Mouse (Mus musculus) kidney, embryonic 14.5 days (tissue): ENCODE measurements at regions not wholly inside any gene's neighbourhood (a gene's known extent, or its start where the extent isn't known, plus 50 kb on each side); places are given as distances from the start of the nearest gene placed in this dataset.

Experiments used
- ATAC-seq: fragments of 200-750 bp; cut with Nextera tagmentation; 2 replicates; pipeline ENCODE4 v1.8.0; 2017; ENCODE audit warnings: moderate number of reproducible peaks, mild to moderate bottlenecking, moderate TSS enrichment, moderate library complexity; ENCODE audit not compliant: low FRiP score, low TSS enrichment
- H3K27ac ChIP-seq: fragments of 300-500 bp; sonication (generic); 2 replicates; pipeline ENCODE4 v1.5.1; 2014; ENCODE audit warnings: low read depth, mild to moderate bottlenecking, low read length, moderate library complexity, mixed read lengths
- H3K27me3 ChIP-seq: fragments of 300-500 bp; sonication (generic); 2 replicates; pipeline ENCODE4 v1.6.1; 2014; ENCODE audit warnings: mild to moderate bottlenecking, low read length; ENCODE audit not compliant: control insufficient read depth, insufficient read depth
- H3K36me3 ChIP-seq: fragments of 300-500 bp; sonication (generic); 2 replicates; pipeline ENCODE4 v1.6.1; 2014; ENCODE audit warnings: low read length, mixed read lengths; ENCODE audit not compliant: control insufficient read depth, insufficient read depth
- H3K4me1 ChIP-seq: fragments of 300-500 bp; sonication (generic); 2 replicates; pipeline ENCODE4 v1.6.1; 2014; ENCODE audit warnings: low read length, mixed read lengths; ENCODE audit not compliant: control insufficient read depth, insufficient read depth
- H3K4me2 ChIP-seq: fragments of 300-500 bp; sonication (generic); replicated peaks from 2 replicates; pipeline ENCODE4 v1.6.1; 2014; ENCODE audit warnings: low read depth, mild to moderate bottlenecking, low read length
- H3K4me3 ChIP-seq: fragments of 300-500 bp; sonication (generic); 2 replicates; pipeline ENCODE4 v1.5.1; 2014; ENCODE audit warnings: mild to moderate bottlenecking, low read length
- H3K9ac ChIP-seq: fragments of 300-500 bp; sonication (generic); 2 replicates; pipeline ENCODE4 v1.6.1; 2014; ENCODE audit warnings: low read depth, mild to moderate bottlenecking, low read length, moderate library complexity
- H3K9me3 ChIP-seq: fragments of 300-500 bp; sonication (generic); 2 replicates; pipeline ENCODE4 v1.6.1; 2016; ENCODE audit warnings: low read length; ENCODE audit not compliant: control insufficient read depth
- WGBS: fragments of 180-500 bp; shearing (Covaris S2); extraction: QIAGEN DNeasy Blood & Tissue Kit; methylation state at CpG from one replicate; pipeline ENCODE4 v1.1.7; 2014; 5-methylcytosine and 5-hydroxymethylcytosine counted together

DNA sequence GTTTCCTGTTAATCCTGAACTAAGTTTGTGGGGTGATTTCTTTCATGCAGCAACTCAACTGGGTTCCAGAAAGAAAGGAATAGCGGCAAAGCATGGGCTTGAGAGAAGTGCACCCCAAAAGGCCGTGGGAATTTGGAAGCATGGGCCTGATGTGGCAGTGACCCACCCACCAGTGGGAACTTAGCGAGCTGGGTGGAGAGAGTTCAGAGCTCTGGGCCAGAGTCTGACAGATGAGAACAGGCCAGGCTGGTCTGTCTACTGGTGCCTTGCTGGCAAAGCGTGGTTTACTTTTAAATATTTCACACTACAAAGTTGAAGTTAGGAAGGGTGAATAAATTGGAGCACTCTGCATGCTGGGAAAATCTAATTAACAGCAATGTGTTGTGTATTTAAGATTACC, 235.2 kb downstream of the Kcnrg start:
- ATAC-seq = no peak
- Histone ChIP-seq H3K4me3 (no peak overlapping the region), H3K36me3 (no peaks in the 10 kb centered on the region), H3K27ac (no peak overlapping the region), H3K4me2 (no peak overlapping the region), H3K27me3 (no peaks in the 10 kb centered on the region), H3K9me3 (no peaks in the 10 kb centered on the region), H3K9ac (no peak overlapping the region), H3K4me1 (no peaks in the 10 kb centered on the region)
- 89% methylated on average over 4 of the region's 4 CpGs for WGBS

DNA sequence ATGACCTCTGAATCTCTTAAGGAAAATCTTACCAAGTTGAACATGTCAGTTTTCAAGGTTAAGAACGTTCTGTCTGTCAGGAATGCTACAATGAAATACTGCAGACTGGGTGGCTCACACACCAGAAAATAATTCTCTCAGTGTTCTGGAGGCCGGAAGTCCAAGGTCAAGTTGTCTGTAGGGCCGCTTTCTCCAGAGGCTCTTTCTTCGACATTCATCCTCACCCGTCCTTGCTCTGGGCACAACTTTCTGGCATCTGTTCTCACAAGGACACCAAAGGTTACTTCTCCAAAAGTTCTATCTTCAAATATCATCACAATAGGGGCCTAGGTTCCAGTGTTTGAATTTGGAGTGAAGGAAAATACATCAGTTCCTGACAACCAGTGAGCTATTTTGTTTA, 239.2 kb downstream of the Kcnrg start:
- no peaks in the 10 kb centered on the region for H3K36me3 ChIP-seq
- H3K4me2 ChIP-seq = no peak overlapping the region
- H3K9me3 ChIP-seq = no peaks in the 10 kb centered on the region
- no peak overlapping the region for H3K9ac ChIP-seq
- no peaks in the 10 kb centered on the region for H3K27me3 ChIP-seq
- H3K27ac ChIP-seq = no peak overlapping the region
- no peaks in the 10 kb centered on the region for H3K4me1 ChIP-seq
- no peak overlapping the region for H3K4me3 ChIP-seq
- WGBS = 73% methylated on average over 5 of the region's 5 CpGs
- ATAC-seq = no peak

DNA sequence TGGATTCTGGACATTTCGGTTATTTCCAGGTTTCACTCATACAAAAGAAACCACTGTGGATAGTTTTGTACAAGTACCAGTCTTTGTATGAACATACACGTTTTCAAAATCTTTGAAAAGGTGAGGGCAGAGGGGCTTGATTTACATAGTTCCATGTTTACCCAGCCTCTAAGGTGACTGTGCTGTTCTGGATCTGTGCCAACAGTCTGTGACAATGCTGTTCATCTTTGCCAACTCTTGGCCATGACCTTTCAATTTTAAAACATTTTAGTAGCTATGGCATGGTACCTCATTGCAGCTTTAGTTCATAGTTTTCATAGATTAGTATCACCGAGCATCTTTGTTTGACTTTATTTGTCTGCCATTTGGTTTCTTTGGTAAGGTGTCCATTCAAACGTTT, 243.0 kb downstream of the Kcnrg start:
- no peak overlapping the region for H3K4me3 ChIP-seq
- ATAC-seq = no peak
- H3K9ac ChIP-seq = no peak overlapping the region
- no peaks in the 10 kb centered on the region for H3K36me3 ChIP-seq
- 78% methylated on average over 4 of the region's 4 CpGs for WGBS
- no peaks in the 10 kb centered on the region for H3K9me3 ChIP-seq
- no peaks in the 10 kb centered on the region for H3K27me3 ChIP-seq
- no peak overlapping the region for H3K27ac ChIP-seq
- H3K4me1 ChIP-seq = no peaks in the 10 kb centered on the region
- no peak overlapping the region for H3K4me2 ChIP-seq

DNA sequence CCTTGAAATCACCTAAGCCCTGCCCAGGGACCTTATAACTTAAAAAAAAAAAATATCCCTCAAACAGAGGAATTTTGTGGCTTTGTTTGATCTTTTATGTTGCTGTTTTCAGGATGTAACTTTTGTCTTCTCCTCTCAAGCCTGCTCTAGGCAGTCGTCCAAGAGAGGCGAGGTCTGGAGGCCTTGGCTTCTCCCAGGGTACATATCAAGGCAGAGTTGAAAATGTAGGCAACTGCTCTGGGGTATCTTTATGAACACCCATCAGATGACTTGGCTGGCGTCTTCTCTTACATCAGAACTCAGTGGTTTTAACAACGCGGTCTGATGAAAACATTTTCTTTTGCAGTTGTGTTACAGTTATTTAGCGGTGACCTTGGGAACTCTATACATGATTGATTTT, 250.4 kb downstream of the Kcnrg start:
- H3K4me3 ChIP-seq = no peak overlapping the region
- no peak for ATAC-seq
- H3K27ac ChIP-seq = no peak overlapping the region
- no peak overlapping the region for H3K9ac ChIP-seq
- no peak overlapping the region for H3K4me2 ChIP-seq
- no peaks in the 10 kb centered on the region for H3K9me3 ChIP-seq
- no peaks in the 10 kb centered on the region for H3K36me3 ChIP-seq
- no peaks in the 10 kb centered on the region for H3K27me3 ChIP-seq
- WGBS = 73% methylated on average over 6 of the region's 6 CpGs
- no peaks in the 10 kb centered on the region for H3K4me1 ChIP-seq

DNA sequence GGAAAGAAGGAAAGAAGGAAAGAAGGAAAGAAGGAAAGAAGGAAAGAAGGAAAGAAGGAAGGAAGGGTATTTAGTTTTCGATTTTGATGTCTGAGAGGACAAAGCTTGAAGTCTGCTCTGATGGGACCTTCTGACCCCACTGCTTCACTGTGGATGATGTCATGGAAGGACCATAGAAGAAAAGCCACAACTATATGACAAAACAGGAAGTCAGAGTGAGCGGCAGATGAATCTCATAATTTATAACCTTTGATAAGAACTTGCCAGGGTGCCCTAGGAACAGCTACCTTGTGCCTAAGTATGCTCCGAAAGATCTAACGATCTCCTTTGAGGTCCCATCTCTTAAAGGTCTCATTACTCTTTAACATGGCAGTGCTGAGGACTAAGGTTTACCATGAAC, 253.4 kb downstream of the Kcnrg start:
- Histone ChIP-seq H3K9ac (no peak overlapping the region), H3K4me3 (no peak overlapping the region), H3K27me3 (no peaks in the 10 kb centered on the region), H3K9me3 (no peaks in the 10 kb centered on the region), H3K4me2 (no peak overlapping the region), H3K36me3 (no peaks in the 10 kb centered on the region), H3K27ac (no peak overlapping the region), H3K4me1 (no peaks in the 10 kb centered on the region; the same call in 1 of the 2 replicates)
- ATAC-seq = no peak
- 88% methylated on average over 4 of the region's 4 CpGs for whole genome bisulfite sequencing

DNA sequence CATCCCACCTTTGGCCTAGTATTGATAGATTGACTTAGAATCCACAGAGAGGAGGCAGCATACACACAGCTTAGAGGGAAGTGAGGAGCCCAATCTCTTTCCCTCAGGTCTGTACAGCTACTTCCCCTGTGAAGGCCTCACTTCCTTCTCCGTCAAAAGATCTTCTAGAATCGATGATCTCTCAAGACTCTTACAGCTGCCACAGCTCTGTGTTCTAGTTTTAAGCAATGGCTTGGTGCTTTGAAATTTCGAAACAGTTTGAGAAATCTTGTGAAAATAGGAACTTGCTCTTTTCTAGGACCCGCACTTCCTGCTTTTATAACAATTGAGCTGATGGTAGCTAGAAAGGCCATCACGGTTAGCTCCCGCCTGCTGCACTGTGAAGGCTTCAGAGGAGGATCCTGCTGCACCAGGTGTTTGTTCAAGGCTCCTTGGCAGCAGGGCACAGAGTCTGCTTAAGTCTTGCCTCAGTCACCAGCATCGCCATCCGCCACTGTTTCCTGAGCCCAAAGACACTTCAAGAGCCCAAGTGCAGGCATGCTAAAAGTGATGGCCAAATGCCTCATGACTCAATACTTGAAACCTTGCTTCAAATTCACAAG, 254.2 kb downstream of the Kcnrg start:
- no peak for ATAC-seq
- Histone ChIP-seq H3K36me3 (no peaks in the 10 kb centered on the region), H3K9ac (no peak overlapping the region), H3K9me3 (no peaks in the 10 kb centered on the region), H3K27ac (no peak overlapping the region), H3K4me1 (no peaks in the 10 kb centered on the region; the same call in 1 of the 2 replicates), H3K27me3 (no peaks in the 10 kb centered on the region), H3K4me3 (no peak overlapping the region), H3K4me2 (no peak overlapping the region)
- WGBS = 91% methylated on average over 8 of the region's 8 CpGs

DNA sequence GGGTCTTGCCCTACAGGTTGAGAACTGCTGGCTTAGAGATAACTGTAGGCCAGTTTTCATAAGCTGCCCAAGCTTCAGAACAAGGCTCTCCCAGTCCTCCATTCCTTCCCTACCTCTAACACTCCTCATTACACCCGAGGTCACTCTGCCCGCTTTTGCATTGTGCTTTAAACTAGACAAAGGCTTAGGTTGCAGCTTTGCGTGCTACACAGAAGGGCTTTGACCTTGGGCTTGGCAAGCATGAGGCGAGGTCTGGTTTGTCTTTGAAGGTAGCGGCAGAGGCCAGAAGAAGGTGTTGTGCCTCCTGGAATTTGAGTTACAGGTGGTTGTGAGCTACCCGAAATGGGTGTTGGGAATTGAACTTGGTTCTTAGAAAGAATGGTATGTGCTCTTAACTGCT, 255.7 kb downstream of the Kcnrg start:
- no peaks in the 10 kb centered on the region for H3K36me3 ChIP-seq
- no peak overlapping the region for H3K9ac ChIP-seq
- no peak for ATAC-seq
- H3K27me3 ChIP-seq = no peaks in the 10 kb centered on the region
- H3K9me3 ChIP-seq = no peaks in the 10 kb centered on the region
- no peak overlapping the region for H3K4me3 ChIP-seq
- H3K4me1 ChIP-seq = no peaks in the 10 kb centered on the region; the same call in 1 of the 2 replicates
- no peak overlapping the region for H3K4me2 ChIP-seq
- no peak overlapping the region for H3K27ac ChIP-seq
- 94% methylated on average over 6 of the region's 6 CpGs for WGBS

DNA sequence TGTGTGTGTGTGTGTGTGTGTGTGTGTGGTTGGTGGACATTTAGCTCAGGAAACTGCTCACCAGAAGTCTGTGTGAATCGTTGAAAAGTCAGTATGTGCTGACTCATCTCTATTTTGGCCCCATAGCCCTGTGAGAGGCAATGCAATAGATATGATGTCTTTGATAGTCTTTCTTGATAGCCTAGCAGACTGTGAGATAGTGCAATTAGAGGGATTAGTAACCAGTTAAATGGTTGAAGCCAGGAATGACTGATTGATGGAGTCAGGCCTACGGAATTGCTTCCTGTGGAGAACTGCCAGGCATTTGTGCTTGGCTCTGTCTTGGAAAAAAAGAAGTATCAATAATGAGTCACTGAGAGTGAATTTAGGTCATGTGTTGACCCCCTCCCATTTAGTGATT, 256.2 kb downstream of the Kcnrg start:
- H3K4me3 ChIP-seq = no peak overlapping the region
- H3K27ac ChIP-seq = no peak overlapping the region
- no peaks in the 10 kb centered on the region for H3K36me3 ChIP-seq
- H3K9me3 ChIP-seq = no peaks in the 10 kb centered on the region
- no peak overlapping the region for H3K9ac ChIP-seq
- no peak for ATAC-seq
- no peak overlapping the region for H3K4me2 ChIP-seq
- no peaks in the 10 kb centered on the region; the same call in 1 of the 2 replicates for H3K4me1 ChIP-seq
- 55% methylated on average over 2 of the region's 2 CpGs for WGBS
- H3K27me3 ChIP-seq = no peaks in the 10 kb centered on the region

DNA sequence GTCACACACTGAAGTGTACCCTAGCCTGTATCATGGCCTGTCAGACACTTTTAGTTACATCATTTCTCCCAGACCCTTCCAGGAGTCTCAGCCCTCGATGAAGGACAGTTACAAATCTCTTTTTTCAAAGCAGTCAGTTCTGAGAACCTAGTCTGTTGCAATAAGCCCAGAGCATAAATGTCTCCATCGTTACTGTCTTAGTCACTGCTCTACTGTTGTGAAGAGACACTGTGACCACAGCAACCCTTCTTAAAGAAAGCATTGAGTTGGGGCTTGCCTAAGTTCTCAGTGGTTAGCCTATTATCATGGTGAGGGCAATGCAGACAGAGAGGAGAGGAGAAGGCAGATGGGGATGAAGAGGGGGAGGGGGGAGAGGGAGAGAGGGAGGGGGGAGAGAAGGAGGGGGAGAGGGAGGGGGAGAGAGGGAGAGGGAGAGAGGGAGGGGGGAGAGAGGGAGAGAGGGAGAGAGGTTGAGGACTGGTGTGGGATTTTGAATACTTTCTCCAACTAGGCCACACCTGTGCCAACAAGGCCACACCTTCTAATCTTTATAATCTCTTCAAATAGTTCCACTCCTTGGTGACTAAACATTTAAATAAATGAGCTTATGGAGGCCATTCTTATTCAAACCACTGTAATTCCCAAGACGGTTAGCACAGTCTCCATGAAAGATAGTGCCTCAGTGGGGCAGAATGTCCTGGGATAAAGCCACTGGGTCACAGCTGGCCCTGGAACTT, 259.4 kb downstream of the Kcnrg start:
- 48% methylated on average over 3 of the region's 3 CpGs for WGBS
- Histone ChIP-seq H3K36me3 (no peaks in the 10 kb centered on the region), H3K4me3 (no peak overlapping the region), H3K4me2 (no peak overlapping the region), H3K4me1 (no peaks in the 10 kb centered on the region; the same call in 1 of the 2 replicates), H3K9me3 (no peaks in the 10 kb centered on the region), H3K9ac (no peak overlapping the region), H3K27ac (no peak overlapping the region), H3K27me3 (no peaks in the 10 kb centered on the region)
- ATAC-seq = no peak
